Mouse (Mus musculus) G1E (cell line): ENCODE measurements around the gene 4933405L10Rik.

Experiments used
- CTCF ChIP-seq: IDR thresholded peaks from 2 replicates; pipeline ENCODE4 v1.5.1; 2012; ENCODE audit warnings: low read depth, low read length, inconsistent platforms, mixed read lengths
- GATA1 ChIP-seq: IDR thresholded peaks from 2 replicates; pipeline ENCODE4 v1.6.1; 2012; ENCODE audit warnings: borderline replicate concordance, low read length, inconsistent platforms, mixed read lengths

- TF ChIP-seq CTCF = no peak
- no peak for TF ChIP-seq GATA1
Measured at GRCm38 (mm10) chr8:105697196-105697780, 10.2 kb upstream of the 4933405L10Rik start.
